Mouse (Mus musculus): ENCODE data around the gene Shank1. TPM values are rescaled to one million over a fixed set of nuclear protein-coding genes. Genes with fewer than 3 reads are reported as not detected.
A peak's percentile ranks its signal among the peaks of the same experiment; 100 is the strongest.

Gene Shank1
- polyA plus RNA-seq, 1 experiment from 2014 or later: 0.84 TPM

- WGBS: 2% methylated on average over 27 of the region's 27 CpGs
- H3K36me3 ChIP-seq: no peaks in the 10 kb centered on the region
- H3K4me1 ChIP-seq: no peaks in the 10 kb centered on the region
- H3K4me3 ChIP-seq: peak overlapping the region; percentile 56
- peaks cover 13% of the 10 kb centered on the region; the same call in 1 of the 2 replicates for H3K27me3 ChIP-seq (ENCODE audit: insufficient read depth, poor library complexity, severe bottlenecking)
- DNase-seq (ENCODE audit: low spot score): peak; percentile 98
- H3K9me3 ChIP-seq: no peaks in the 10 kb centered on the region
- H3K27ac ChIP-seq: peak overlapping the region; percentile 78
These were observed 95.4 kb downstream of the Shank1 start for GRCm38 (mm10) chr7:44405346-44406014.

- no peaks in the 10 kb centered on the region for H3K36me3 ChIP-seq
- H3K9me3 ChIP-seq: no peaks in the 10 kb centered on the region
- DNase-seq (ENCODE audit: low spot score): no peak
- 2% methylated on average over 5 of the region's 5 CpGs for WGBS
- peak overlapping the region; percentile 78 for H3K27ac ChIP-seq
- H3K4me3 ChIP-seq: peak overlapping the region; percentile 56
- no peaks in the 10 kb centered on the region for H3K4me1 ChIP-seq
- peaks cover 11% of the 10 kb centered on the region; the same call in 1 of the 2 replicates for H3K27me3 ChIP-seq (ENCODE audit: insufficient read depth, poor library complexity, severe bottlenecking)
These were observed 95.9 kb downstream of the Shank1 start for GRCm38 (mm10) chr7:44406015-44406355.

Other genes with a start within 250 kb of the Shank1 start
- gene Klk1b21, start 207.9 kb upstream of the Shank1 start, polyA plus RNA-seq (2016; fragmentation: Nextera tagmentation; extraction: Ambion mirVana): not detected in 2 replicates
- gene Klk1b22, start 197.6 kb upstream of the Shank1 start, polyA plus RNA-seq (2016; fragmentation: Nextera tagmentation; extraction: Ambion mirVana): not detected in 2 replicates
- not detected in 2 replicates for gene Klk1b16, start 173.5 kb upstream of the Shank1 start, polyA plus RNA-seq (2016; fragmentation: Nextera tagmentation; extraction: Ambion mirVana)
- gene Klk1b24, start 122.0 kb upstream of the Shank1 start, polyA plus RNA-seq (2016; fragmentation: Nextera tagmentation; extraction: Ambion mirVana): not detected in 2 replicates
- gene Klk1b3, start 112.1 kb upstream of the Shank1 start, polyA plus RNA-seq (2016; fragmentation: Nextera tagmentation; extraction: Ambion mirVana): not detected in 2 replicates
- gene Klk1b4, start 102.8 kb upstream of the Shank1 start, polyA plus RNA-seq (2016; fragmentation: Nextera tagmentation; extraction: Ambion mirVana): not detected in 2 replicates
- not detected in 2 replicates for gene Klk1b5, start 94.3 kb upstream of the Shank1 start, polyA plus RNA-seq (2016; fragmentation: Nextera tagmentation; extraction: Ambion mirVana)
- gene Klk1, start 84.9 kb upstream of the Shank1 start, polyA plus RNA-seq (2016; fragmentation: Nextera tagmentation; extraction: Ambion mirVana): 0.30 TPM in 1 of 2 replicates, not detected in the other
- not detected in 2 replicates for gene Gm36864, start 74.1 kb upstream of the Shank1 start, polyA plus RNA-seq (2016; fragmentation: Nextera tagmentation; extraction: Ambion mirVana)
- gene 1700028J19Rik, start 63.6 kb upstream of the Shank1 start, polyA plus RNA-seq (2016; fragmentation: Nextera tagmentation; extraction: Ambion mirVana): 0.87 and 0.88 TPM in 2 replicates
- gene 2410002F23Rik, start 63.5 kb upstream of the Shank1 start, polyA plus RNA-seq (2016; fragmentation: Nextera tagmentation; extraction: Ambion mirVana): 121 and 136 TPM in 2 replicates
- gene Acp4, start 52.9 kb upstream of the Shank1 start, polyA plus RNA-seq (2016; fragmentation: Nextera tagmentation; extraction: Ambion mirVana): not detected in 2 replicates
- gene Gm15517, start 48.8 kb upstream of the Shank1 start, polyA plus RNA-seq (2016; fragmentation: Nextera tagmentation; extraction: Ambion mirVana): not detected in 2 replicates
- 0.60 and 1.2 TPM in 2 replicates for gene Clec11a, start 3.4 kb upstream of the Shank1 start, polyA plus RNA-seq (2016; fragmentation: Nextera tagmentation; extraction: Ambion mirVana)
- gene Syt3, start 73.8 kb downstream of the Shank1 start, polyA plus RNA-seq (2016; fragmentation: Nextera tagmentation; extraction: Ambion mirVana): 0.74 and 0.78 TPM in 2 replicates
- gene 1700008O03Rik, start 75.6 kb downstream of the Shank1 start, polyA plus RNA-seq (2016; fragmentation: Nextera tagmentation; extraction: Ambion mirVana): 0.49 and 0.83 TPM in 2 replicates
- gene Lrrc4b, start 118.8 kb downstream of the Shank1 start, polyA plus RNA-seq (2016; fragmentation: Nextera tagmentation; extraction: Ambion mirVana): 1.2 and 1.7 TPM in 2 replicates
- gene Aspdh, start 155.1 kb downstream of the Shank1 start, polyA plus RNA-seq (2016; fragmentation: Nextera tagmentation; extraction: Ambion mirVana): 0.83 and 1.8 TPM in 2 replicates
- gene Josd2, start 157.7 kb downstream of the Shank1 start, polyA plus RNA-seq (2016; fragmentation: Nextera tagmentation; extraction: Ambion mirVana): 158 and 196 TPM in 2 replicates
- 92.2 and 95.7 TPM in 2 replicates for gene Emc10, start 186.3 kb downstream of the Shank1 start, polyA plus RNA-seq (2016; fragmentation: Nextera tagmentation; extraction: Ambion mirVana)
- 9.3 and 11.1 TPM in 2 replicates for gene Fam71e1, start 186.3 kb downstream of the Shank1 start, polyA plus RNA-seq (2016; fragmentation: Nextera tagmentation; extraction: Ambion mirVana)
- 0.21 TPM in 2 replicates for gene Mybpc2, start 214.4 kb downstream of the Shank1 start, polyA plus RNA-seq (2016; fragmentation: Nextera tagmentation; extraction: Ambion mirVana)
- 0.12 and 0.15 TPM in 2 replicates for gene Spib, start 221.8 kb downstream of the Shank1 start, polyA plus RNA-seq (2016; fragmentation: Nextera tagmentation; extraction: Ambion mirVana)
- gene Pold1, start 238.6 kb downstream of the Shank1 start, polyA plus RNA-seq (2016; fragmentation: Nextera tagmentation; extraction: Ambion mirVana): 96.8 and 101 TPM in 2 replicates
- 59.9 and 65.3 TPM in 2 replicates for gene Nr1h2, start 243.7 kb downstream of the Shank1 start, polyA plus RNA-seq (2016; fragmentation: Nextera tagmentation; extraction: Ambion mirVana)

All from heart, embryonic 10.5 days (tissue).